Mouse (Mus musculus) liver, postnatal 0 days (tissue): Measurements from ENCODE around the gene Ankrd17.

ENCODE experiments used
- CTCF ChIP-seq: sonication (generic); IDR thresholded peaks from 2 replicates; pipeline ENCODE4 v1.5.1; 2016; ENCODE audit warnings: antibody characterized with exemption, low read depth
- EP300 ChIP-seq: IDR thresholded peaks from 2 replicates; pipeline ENCODE4 v1.6.1; 2016; ENCODE audit warnings: antibody characterized with exemption, low read depth, mild to moderate bottlenecking

DNA sequence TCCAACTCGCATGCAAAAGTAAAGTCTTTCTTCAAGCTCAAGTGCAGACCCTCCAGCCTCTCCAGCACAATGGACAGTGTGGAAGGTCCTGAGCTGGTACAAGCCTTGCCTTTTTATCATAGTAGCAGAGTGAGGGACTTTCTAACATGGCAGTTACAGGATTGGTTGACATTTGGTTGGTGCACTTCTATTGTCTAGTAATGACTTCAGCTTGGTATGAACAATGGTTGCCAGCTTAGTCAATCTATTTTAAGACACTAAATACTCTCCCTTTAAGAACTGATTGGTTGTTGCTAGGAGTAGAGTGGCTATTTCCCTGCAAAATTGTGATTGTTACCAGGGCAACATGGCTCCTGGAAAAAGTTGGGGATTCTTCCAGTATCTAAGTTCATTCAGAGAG is 188.3 kb downstream of the Ankrd17 start:
- TF ChIP-seq CTCF (no peak), EP300 (no peak)
